Mouse (Mus musculus): Measurements from ENCODE around the gene Gm17387.

GRCm38 (mm10) chr7:141056976-141057375 lies 28.0 kb downstream of the Gm17387 start:
- no peak for TF ChIP-seq CTCF (conservative IDR thresholded peaks at IDR 0.05; ENCODE audit: low read length)
- TF ChIP-seq NANOG (IDR thresholded peaks at IDR 0.05; ENCODE audit: borderline replicate concordance, low read length), result no peak
- no peak for TF ChIP-seq POU5F1 (IDR thresholded peaks at IDR 0.05; ENCODE audit: borderline replicate concordance, low read length)

Measured in E14TG2a.4 (cell line).